Mouse (Mus musculus): ENCODE results near the gene Mapk7.

Mapk7 gene

GRCm38 (mm10) chr11:61490944-61491520 lies 3.2 kb downstream of the Mapk7 start:
- DNase-seq (ENCODE audit: low spot score in 2 of 2) = no peak

GRCm38 (mm10) chr11:61489874-61490273 lies 4.3 kb downstream of the Mapk7 start:
- no peak for DNase-seq (ENCODE audit: low spot score in 2 of 2)

DNA sequence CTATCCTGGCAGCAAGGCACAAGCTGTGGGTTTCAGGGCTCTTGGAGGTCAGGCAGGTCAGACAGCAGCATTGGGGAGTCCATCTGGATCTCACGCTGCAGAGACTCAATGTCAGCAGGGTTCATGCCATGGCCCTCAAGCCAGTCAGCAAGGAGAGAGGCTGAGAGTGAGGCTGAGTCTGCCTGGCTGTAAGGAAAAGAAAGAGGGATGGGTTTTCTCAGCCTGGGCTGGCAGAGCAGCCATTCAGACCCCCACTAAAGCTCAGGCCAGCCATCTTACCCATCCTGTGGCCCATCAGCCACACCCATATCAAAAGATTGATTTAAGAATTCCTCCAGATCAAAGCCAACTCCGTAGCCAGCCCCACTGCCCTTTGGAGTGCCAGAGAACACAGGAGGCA lies 5.1 kb downstream of the Mapk7 start:
- no peak for DNase-seq (ENCODE audit: low spot score in 2 of 2)

DNA sequence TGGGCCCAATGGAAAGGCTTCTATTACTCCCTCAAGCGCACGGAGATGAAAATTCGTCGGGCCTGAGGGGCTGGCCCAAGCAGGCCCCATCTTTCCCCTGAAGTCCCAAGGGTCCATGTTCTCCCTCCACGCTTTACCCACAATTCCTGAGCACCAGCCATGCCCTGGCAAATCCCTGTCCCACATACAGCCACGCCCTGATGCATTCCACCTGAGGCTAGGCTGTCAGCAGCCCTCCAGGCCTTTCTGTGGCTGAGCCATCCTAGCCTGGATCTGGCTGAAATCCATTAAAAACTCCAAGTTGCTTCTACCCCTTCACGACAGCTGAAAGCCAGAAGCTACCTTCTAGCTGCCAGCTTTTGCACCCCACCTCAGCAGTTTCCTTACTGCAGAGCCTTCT lies 6.3 kb downstream of the Mapk7 start:
- DNase-seq (ENCODE audit: low spot score in 2 of 2) = no peak

DNA sequence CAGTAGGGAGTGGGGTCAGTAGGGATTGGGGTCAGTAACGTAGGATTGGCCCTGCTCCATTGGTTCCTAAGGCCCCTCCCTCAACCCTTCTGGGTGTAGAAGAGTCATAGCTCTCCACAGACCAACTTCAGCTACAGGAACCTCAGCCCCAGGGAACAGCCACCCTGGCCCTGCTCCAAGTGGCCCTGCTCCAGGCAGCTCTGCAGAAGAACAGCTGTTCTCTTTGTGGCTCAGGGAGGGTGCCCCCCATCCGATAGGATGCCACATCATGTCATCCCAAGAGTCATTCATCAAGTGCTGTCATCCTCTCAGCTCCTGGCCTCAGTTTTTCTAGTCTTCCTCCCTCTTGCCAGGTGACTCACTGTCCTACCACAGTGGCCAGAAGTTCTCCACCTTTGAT lies 6.8 kb downstream of the Mapk7 start:
- no peak for DNase-seq (ENCODE audit: low spot score in 2 of 2)

- no peak for DNase-seq (ENCODE audit: low spot score in 2 of 2)
Measured at GRCm38 (mm10) chr11:61486458-61487219, 7.6 kb downstream of the Mapk7 start.

DNA sequence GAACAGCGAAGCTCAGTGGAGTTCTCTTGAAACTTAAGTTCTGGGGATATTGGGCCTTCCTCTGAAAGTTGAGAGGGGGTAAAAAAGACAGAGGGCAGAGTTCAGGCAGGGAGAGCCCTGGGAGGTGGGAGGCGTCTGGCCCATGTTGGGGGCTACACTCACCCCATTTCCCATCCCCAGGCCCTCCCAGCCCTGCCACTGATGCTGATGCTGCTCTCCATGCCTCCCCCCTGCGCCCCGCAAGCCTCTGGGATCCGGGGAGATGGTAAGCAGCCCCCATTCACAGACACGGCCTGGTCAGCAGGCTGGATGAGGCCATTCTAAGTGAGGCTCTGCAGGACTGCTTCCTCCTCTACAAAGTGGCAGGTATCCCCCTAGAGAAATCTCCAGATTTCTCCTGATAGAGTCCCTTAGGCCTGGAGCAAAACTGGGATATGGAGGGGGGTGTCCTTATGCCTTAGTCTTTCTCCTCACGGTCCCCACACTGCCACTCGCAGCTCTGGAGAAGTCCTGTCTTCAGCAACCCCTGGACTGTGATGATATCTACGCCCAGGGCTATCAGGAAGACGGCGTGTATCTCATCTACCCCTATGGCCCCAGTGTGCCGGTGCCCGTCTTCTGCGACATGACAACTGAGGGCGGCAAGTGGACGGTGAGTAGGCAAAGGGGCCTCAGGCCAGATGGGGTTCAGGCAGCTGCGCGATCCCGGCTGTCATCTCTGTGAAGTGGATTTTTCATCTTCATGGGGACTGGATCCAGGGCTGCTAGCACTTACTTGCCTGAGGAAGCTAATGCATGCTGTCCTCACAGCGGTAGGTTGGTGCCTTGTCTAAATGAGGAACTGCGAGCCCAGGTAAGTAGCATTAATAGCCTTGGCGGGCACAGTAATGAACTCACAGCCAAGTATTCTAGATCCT lies 8.4 kb downstream of the Mapk7 start:
- DNase-seq (ENCODE audit: low spot score in 2 of 2) = no peak

- peak in 1 of 2 experiments; percentile 45 for DNase-seq (ENCODE audit: low spot score in 2 of 2)
Measured at GRCm38 (mm10) chr11:61484613-61485540, 9.3 kb downstream of the Mapk7 start, which contains the start of gene Mfap4. Gene Mfap4 (plus strand): TSS chr11:61485431.

DNA sequence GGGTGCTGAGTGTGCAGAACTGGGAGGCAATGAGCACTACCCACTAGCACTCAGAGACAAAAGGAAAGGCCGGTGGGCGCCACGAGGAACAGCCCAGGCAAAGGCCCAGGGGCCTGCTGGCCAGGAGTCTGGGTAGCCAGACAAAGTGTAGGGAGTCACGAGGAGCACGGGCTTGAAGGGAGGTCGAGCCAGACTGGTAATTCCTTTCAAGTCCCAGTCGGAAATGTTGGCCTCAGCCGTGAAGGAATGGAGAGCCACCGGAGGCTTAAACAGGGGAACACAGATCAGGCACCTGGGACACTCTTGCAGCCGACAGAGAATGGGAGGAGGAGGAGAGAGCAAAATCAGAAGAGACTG lies 10.0 kb downstream of the Mapk7 start:
- no peak for DNase-seq (ENCODE audit: low spot score in 2 of 2)

DNA sequence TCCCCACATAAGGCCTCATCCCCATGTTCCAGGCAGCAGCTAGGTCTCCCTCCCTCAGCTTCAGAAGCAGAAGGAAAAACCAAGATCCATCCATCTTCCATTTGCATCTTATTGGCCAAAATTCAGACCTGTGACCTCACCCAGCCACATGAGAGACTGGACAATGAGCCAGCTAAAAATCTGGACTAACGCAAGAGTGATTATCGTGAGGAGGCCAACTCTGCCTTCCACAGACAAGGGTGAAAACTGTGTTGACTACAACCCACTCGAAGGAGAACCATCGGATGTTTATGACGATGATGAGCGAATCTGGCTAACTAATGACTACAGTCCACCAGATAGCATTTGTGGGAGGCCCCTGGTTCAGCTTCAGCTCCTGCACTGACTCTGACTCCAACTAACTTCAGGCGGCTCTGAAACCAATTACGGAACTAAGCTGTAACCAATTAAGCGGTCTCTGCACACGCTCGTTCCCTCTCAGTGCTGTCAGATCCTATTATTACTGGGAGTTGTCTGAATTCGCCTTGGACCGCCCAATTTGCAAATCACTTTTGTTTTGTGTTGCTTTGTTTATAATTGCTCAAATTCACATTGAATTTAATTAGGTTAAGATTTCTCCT lies 10.9 kb downstream of the Mapk7 start:
- DNase-seq (ENCODE audit: low spot score in 2 of 2) = no peak

DNA sequence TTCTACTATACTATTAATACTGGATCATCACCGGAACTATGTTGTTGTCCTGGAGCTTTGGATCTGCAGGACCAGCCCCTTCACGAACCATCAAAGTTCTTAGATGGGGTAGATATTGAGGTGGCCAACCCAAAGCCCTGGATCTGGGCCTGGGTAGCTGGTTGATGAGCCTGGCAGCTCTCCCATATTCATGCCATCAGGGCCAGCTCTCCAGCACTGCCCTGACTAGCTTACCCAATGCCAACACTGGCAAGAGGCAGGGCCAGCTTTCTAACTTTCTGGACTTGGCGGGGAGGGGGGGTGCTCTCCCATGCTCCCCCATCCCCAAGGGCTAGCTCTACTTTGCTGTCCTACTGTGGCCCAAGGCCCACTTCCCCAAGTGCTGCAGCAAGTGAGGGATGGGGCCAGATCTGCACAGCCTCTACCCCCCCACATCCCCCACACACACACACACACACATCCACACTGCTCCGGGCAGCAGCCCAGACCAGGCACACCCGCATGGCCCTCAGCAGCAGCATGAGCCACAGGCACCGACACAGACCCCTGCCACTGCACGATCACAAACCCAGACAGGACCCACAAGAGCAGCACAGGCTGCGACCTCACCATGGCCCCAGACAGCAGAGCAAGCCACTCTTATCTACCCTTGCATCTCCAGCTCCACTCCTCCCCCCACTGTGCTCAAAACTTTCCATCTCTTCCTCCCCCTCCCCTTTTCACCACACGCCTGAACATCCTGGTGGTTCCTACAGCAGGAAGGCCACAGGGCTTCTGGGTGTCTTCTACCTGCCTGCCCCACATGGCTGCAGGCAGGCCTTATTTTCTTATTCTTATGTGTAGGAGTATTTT lies 12.7 kb downstream of the Mapk7 start:
- DNase-seq (ENCODE audit: low spot score in 2 of 2) = no peak

- no peak for DNase-seq (ENCODE audit: low spot score in 2 of 2)
Measured at GRCm38 (mm10) chr11:61478788-61479187, 15.4 kb downstream of the Mapk7 start.

- DNase-seq (ENCODE audit: low spot score in 2 of 2) = no peak
Measured at GRCm38 (mm10) chr11:61477566-61478508, 16.4 kb downstream of the Mapk7 start.

DNA sequence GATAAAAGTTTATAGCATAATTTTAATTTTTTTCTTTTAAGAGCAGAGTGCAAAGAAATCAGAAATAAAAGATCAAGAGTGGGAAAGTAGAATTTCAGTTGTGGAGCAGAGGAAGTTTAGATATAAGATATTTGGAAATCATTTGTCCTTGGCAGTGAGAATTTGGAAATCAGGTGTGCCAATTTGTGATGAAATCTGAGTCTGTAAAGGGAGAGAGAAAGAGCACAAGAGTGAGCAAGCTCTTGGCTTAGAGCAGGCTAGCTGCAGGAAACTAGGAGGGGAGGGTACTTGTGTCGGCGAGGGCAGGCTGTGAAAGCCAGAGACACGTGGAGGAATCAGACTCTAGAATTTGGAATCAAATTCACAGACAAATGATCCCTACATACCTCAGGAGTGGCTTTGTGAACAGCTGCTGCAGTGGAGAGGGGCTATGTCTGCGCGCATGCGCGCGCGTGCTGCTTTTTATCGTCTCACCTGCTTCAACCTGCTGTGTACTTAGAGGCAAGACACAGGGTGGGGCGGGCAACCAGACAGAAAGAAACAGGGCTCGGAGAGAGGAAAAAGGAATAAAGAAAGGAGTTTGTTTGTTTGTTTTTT lies 17.3 kb downstream of the Mapk7 start:
- DNase-seq (ENCODE audit: low spot score in 2 of 2) = no peak

- DNase-seq (ENCODE audit: low spot score in 2 of 2) = no peak
Measured at GRCm38 (mm10) chr11:61473630-61474029, 20.6 kb downstream of the Mapk7 start.

DNA sequence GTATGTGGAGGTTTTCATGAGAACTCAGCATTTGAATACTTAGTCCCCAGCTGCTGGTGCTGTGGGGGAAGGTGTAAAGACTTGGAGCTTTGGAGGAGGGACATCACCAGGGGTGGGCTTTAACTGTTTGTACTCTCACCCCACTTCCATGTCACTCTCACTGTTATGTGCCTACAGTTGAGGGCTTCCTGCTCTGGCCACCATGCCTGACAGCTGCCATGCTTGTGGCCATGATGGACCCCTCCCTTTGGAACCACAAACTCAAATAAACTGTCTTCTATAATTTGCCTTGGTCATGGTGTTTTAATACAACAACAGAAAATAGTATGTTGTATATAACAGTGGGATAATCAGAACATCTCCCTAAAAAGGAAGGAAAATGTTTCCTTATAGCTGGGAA lies 23.3 kb downstream of the Mapk7 start:
- no peak for DNase-seq (ENCODE audit: low spot score in 2 of 2)

DNA sequence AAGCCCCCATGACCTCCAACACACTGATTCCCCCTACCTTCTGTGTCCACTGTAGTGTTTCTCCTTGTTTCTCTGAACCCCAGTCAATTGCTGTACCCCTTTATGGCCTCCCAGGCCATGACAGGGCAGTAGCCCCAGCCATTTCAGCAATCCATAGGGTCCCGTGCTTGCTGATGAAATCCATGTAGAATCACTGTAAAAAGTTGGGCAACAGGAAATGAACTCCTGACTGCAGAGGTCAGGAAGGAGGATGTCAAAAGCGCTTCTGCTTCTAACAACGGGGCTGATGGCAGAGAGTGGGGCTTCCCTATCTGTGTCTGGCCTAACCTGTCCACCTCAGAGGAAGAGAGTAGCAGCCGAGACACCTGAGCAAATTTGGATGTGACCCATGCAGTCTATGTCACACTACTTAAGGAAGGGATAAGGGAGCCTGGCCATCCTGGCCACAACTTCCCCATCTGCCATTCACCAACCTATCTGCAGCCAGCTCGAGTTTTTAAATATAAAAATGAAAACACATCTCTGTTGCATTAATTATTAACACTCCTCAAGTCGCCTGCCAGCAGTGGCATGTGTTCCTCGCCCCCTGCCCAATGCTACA lies 24.8 kb downstream of the Mapk7 start:
- no peak for DNase-seq (ENCODE audit: low spot score in 2 of 2)

- DNase-seq (ENCODE audit: low spot score in 2 of 2) = no peak
Measured at GRCm38 (mm10) chr11:61468534-61468933, 25.7 kb downstream of the Mapk7 start.

Measured in frontal cortex, postnatal 14 days (tissue).